Mouse (Mus musculus): ENCODE measurements around the gene Htt.

Gene Htt

GRCm38 (mm10) chr5:34931091-34931490 is 169.6 kb downstream of the Htt start:
- no peak for DNase-seq (ENCODE audit: low spot score in 2 of 2)

- DNase-seq (ENCODE audit: low spot score in 2 of 2), result no peak
These were observed 170.2 kb downstream of the Htt start for GRCm38 (mm10) chr5:34931516-34932457.

GRCm38 (mm10) chr5:34932458-34932806 is 170.9 kb downstream of the Htt start:
- no peak for DNase-seq (ENCODE audit: low spot score in 2 of 2)

- DNase-seq (ENCODE audit: low spot score in 2 of 2), result no peak
These were observed 171.9 kb downstream of the Htt start for GRCm38 (mm10) chr5:34933461-34933860.

- no peak for DNase-seq (ENCODE audit: low spot score in 2 of 2)
These were observed 180.3 kb downstream of the Htt start for GRCm38 (mm10) chr5:34941710-34942470.

DNA sequence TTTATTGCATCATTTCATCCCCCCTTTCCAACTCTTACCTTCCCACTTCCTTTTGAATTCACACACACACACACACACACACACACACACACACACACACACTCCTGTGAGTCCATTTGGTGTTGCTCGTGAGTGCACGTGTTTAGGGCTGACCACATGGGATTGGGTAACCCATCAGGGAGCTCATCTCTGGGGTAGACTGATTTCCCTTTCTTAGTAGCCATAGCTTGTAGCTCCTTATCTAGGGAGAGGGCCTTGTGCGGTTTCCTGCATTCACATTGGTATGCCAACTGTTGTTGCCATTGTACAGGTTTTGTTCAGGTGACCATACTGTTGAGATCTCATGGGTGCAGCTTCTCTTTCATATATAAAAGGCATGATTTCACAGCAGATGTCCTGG is 181.9 kb downstream of the Htt start:
- no peak for DNase-seq (ENCODE audit: low spot score in 2 of 2)

- peak; percentile 80 to 81 for DNase-seq (ENCODE audit: low spot score in 2 of 2)
These were observed 187.6 kb downstream of the Htt start, which contains the start of gene Rgs12 for GRCm38 (mm10) chr5:34948861-34949760. Gene Rgs12, plus strand, starts transcription at chr5:34949445.

GRCm38 (mm10) chr5:34949769-34950211 is 188.2 kb downstream of the Htt start:
- DNase-seq (ENCODE audit: low spot score in 2 of 2), result no peak

DNA sequence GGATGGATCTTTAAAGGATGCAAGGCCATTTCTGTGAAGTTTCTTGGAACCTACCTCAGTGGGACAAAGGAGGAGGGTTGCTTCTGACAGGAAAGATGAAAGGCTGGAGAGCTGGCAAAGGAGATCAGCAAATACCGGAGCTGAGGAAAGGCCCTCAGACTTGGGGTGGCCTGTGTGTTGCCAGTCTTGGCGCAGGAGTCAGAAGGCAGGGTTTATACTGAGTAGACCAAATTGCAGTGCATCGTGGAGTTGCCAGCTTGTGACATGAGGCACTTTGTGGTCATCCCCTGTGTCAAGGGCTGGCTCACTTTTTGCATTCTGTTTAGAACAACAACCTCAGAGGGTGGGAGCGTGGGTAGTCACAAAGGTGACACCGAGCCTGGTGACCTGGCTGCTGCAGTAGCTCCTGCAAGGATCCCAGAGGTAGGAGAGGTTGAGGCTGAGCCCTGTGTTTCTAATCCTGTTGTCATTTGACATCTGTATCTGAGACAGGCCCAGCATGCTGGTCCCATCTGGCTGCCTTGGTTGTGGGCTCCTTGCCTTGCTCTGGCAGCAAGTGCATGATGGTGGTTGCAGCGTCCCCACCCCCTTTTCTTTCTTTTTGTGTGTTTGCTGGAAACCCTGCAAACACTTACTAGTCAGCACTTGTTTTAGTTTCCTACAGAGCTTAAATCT is 189.1 kb downstream of the Htt start:
- no peak for DNase-seq (ENCODE audit: low spot score in 2 of 2)

GRCm38 (mm10) chr5:34951161-34951834 is 189.8 kb downstream of the Htt start:
- no peak for DNase-seq (ENCODE audit: low spot score in 2 of 2)

GRCm38 (mm10) chr5:34954508-34954907 is 193.0 kb downstream of the Htt start:
- DNase-seq (ENCODE audit: low spot score in 2 of 2), result no peak

DNA sequence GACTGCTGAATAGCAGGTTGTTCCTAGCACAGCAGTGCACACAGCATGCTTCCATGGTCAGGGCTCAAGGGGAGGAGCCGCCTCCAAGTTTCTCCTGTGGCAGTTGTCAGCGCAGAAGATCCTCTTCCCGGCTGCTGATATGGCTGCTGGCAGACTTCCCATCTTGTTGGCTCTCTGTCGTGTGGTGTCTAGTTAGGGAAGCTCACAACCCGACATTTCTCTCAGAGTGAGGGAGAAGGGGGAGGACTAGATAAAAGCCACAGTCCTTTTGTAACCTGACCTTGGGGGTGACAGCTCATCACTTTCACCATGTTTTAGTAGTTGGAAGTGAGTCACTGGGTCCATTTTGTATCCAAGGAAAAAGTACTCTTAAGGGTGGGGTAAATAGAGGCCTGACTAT is 194.1 kb downstream of the Htt start:
- no peak for DNase-seq (ENCODE audit: low spot score in 2 of 2)

DNA sequence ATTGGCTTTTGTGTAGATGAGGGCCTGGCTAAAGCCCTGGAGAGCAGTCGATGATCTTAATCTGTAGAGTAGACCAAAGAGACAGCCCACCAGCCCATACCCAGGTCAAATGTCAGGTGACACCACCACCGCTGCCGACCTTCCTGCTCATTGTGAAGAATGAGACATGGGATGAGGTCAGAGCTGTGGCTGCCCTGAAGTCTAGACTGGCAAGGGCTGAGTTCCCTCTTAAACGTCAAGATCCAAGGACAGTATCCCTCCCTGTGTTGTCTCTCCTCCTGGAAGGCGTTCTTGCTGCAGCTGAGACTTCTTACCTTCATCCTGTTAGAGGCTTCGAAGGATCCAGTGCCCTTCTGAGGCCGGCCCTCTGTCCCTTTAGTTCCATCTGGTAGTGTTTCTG is 194.6 kb downstream of the Htt start:
- no peak for DNase-seq (ENCODE audit: low spot score in 2 of 2)

DNA sequence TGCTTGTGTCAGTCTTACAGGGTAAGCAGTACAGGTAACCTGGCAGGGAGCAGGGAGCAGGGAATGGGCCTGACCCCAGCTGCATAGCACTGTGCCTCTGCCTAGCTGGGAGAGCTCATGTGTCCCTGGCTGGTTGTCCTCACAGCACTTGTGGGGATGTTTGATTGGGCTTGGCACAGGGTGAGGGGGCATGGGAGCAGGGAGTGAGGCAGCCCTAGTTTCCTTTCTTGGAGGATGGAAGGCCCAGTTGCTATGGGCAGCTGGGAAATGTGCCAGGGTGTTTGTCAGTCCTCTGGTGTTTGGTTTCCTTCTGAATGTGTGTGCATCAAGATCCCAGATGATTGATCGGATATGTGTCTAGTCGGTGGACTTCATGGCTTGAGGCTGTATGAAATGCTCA is 195.5 kb downstream of the Htt start:
- no peak for DNase-seq (ENCODE audit: low spot score in 2 of 2)

DNA sequence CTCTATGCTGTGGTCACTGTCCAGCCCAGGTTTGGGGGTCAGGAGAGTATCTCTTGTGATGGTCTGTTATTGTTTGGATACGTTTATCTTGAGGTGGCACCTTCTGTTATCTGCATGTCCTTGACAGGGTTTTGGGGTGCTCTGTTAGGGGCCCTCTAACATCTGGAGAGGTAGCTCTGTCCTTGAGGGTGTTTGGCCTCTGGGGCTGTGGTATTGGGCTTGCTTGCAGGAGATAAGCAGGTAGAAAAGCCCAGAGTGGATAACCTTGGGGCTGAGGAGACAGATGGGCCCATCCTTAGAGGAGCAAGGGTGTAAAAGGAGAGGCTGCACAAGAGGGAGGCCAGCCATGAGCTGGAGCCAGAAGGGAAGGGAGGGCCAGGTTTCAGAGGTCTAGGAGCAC is 198.5 kb downstream of the Htt start:
- no peak for DNase-seq (ENCODE audit: low spot score in 2 of 2)
